Mouse (Mus musculus) layer of hippocampus, adult 11-12 months (tissue): ENCODE data around the gene Abcc10.
A peak's percentile ranks its signal among the peaks of the same experiment; 100 is the strongest.

ENCODE experiments used
- DNase-seq: peaks from one replicate; pipeline ENCODE4 v3.0.0; 2022; ENCODE audit warnings: low spot score

Abcc10 gene

DNA sequence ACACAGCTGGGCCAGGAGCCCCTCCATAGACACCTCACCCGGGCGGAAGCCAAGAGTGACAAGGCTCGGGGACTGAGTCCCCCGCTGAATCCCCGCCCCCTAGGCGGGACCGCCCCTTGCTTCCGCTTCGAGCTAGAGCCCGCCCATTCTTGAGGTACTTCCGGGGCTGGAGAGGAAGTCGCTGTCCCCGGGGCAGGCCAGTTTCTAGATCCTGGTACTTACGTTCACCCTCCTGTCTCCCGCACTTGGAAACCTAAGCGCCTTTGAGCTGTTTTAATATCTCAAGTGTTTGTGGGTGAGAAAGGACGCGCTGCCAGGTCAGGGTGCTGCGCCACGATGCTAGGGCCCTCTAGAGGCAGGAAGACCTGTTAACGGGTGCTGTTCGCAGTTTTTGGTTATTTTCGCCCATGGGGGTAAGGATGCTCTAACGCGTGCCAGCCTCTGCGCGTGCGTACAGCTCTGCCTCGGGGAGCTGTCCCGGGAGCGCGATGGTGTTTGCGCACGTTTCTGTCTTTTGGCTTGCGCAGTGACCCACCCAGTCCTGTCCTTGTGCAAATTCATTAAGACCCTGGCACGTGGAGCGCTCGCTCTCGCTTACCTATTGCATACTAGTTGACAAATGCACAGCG is at the start of gene Abcc10:
Gene Abcc10 (minus strand): TSS at position 447 of the 629 bp plus-strand sequence.
- DNase-seq = peak; percentile 94

DNA sequence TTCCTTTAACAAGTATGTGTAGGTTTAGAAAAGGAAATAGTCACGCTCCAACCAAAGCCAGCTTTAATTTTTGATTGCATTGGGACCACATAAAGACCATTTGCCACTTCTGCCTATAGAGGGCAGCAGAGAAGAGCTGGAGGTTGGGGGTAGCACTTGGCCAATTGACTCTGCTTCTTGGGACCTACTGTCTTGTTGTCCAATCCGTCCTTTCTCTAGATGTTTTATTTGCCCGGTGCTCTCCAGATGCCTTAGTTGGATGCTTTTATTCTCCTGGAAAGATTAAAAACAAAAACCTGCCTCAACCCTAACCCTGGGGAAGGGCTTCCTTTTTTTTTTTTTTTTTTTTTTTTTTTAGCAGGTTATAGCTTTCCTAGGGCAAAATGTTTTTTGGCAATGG is 43.6 kb upstream of the Abcc10 start:
- DNase-seq = peak; percentile 24

DNA sequence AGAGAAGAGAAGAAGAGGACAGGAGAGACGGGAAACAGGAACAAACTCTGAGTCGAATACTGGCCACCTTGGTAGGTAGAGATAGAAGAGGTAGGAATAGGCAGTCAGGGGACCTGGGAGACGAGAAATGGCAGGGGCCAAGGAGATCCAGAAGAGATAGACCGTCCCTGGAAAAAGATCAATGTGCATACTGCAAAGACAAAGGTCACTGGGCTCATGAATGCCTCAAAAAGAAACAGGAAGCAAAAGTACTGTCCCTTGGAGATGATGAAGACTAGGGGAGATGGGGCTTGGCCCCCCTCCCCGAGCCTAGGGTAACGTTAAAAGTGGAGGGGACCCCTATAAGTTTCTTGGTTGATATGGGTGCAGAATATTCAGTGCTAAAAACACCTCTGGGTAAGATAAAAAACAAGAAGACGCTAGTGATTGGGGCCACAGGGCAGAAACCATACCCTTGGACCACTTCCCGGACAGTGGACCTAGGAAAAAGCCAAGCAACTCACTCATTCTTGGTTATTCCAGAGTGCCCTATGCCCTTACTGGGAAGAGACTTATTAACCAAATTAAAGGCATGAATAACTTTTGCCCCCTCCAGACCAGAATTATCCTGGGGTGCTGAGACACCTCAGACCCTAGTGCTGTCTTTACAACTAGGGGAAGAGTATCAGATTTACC is 23.0 kb upstream of the Abcc10 start:
- no peak for DNase-seq

DNA sequence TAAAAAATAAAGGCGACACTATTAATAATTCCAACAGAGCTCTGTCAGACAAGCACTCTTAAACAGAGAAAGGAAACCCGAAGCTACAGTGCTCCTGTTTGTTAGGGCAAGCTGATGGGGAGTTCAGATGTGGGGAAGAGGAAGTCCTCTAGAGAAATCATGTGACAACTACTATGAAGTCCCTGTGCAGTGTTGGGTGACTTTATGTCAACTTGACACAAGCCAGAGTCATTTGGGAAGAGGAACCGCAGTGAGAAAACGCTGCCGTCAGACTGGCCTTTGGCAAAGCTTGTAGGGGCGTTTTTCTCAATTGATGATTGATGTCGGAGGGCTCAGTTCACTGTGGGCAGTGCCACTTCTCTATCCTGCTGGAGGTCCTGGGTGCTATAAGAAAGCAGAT is 13.1 kb upstream of the Abcc10 start:
- no peak for DNase-seq

DNA sequence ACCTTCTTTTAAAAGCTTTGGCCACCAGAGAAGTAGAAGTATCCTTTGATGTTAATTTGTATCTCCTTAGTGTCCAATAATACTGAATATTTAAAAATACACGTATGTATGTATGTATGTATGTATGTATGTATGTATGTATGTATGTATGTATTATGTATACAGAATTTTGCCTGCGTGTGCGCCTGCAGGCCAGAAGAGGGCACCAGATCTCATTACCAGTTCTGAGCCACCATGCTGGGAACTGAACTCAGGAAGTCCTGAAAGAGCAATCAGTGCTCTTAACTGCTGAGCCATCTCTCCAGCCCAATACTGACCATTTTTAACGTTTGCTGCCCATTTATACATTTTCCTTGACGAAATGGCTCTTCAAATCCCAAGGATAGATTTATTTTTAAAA is 8.3 kb upstream of the Abcc10 start:
- no peak for DNase-seq

DNA sequence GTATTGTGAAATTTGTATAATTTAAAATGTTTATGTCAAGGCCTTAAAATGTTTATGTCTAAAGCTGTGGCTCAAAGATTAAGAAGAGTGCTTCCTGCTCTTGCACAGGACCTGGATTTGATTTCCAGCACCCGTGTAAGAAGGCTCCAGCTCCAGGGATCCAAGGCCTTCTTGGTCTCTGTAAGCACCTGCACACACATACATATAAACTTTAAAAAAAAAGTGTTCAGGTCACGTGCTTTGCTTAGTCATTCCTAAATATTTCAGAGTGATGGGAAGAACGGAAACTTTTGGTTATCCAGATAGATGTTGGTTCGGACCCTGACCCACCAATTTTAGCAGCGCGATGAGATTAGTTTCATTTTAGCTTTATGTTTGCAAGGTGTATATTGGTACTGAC is 571 bp upstream of the Abcc10 start:
- no peak for DNase-seq

DNA sequence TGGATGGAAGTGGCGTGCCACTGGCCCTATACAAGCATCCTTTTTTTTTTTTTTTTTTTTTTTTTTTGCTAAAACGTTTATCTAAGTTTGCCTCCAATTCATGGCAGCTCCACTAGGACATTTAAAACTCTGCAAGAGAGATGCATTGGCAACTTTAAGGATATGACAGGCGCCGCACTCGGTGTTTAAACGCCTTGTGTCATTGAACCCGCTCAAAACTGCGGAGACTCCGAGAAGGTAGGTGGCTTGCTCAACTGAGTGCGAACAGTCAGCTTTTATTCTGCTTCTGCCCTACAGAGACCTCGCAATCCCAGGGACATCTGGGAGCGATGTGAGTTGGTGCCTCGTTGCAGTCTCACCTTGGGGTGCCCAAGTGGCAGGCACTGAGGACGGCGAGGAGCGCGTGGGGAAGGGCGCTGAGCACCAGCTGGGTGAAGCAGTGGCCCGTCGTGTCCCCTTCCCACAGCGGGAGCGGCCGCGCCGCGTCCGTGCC is 693 bp downstream of the Abcc10 start:
- no peak for DNase-seq

DNA sequence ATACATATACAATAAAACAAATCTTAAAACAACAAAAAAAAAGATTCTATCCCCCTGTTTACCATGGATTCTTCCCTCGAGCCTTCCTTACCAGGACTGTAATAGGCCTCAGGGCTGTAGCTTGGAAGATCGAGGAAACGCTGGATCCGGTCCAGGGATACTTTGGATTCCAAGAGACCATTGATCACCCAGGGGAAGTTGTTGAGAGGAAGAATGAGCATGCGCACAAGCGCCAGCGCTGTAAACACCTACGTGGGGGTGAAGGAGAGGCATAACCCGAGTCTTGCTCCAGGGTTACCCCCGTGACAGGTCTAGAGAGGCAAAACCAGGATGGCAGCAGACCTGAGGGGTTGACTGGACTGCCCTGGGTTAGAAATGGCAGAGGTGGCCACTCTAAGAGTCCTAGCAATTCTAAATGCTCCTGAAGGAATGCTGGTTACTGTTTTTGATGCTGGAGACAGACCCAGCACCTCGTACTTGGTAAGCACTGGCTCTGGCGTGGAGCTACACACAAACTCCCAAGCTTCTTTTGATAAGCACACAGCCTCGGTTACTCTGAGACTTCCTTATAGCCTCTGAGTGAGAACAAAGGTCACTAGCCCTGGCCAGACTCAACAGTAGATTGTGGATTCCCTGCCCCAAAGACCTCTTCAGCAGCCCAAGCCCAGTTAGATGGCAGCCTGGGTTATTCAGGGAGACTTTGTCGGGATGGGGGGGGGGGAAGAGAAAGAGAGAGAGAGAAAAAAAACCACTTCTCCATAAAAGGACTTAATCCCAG is 5.9 kb downstream of the Abcc10 start:
- DNase-seq = no peak

DNA sequence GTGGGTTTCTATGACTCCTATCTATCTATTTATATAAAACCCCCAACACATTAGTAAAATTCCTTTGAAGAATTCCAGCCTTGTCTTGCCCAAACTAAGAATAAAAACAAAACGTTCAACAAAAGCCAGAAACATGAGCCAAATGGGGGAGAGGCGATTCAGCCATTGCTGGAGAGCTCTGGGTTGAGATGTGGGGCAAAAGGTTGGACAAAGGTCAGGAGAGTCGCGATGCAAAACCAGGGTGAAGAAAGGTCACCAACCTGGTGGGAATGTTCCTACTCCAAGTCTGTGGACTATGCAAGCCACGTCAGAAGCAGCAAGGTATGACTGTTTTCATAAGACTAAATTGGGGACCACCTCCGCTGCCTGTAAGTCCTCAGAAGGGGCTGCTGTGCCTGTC is 7.7 kb downstream of the Abcc10 start:
- DNase-seq = no peak

DNA sequence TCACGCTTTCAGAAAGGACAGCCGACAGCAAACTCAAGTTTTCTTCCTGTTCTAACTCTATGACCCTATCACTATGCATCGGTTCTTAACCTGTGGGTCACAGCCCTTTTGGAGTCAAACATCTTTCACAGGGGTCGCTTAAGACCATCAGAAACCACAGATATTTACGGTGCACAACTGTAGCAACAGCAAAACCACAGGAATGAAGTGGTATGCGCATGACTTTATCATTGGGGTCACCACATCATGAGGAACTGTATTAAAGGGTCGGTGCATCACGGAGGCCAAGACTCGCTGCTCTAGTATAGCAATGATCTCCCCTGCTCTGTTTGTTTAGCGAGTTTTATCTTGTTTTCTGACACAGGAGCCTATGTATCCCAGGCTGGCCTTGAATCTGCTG is 12.3 kb downstream of the Abcc10 start:
- DNase-seq = no peak

DNA sequence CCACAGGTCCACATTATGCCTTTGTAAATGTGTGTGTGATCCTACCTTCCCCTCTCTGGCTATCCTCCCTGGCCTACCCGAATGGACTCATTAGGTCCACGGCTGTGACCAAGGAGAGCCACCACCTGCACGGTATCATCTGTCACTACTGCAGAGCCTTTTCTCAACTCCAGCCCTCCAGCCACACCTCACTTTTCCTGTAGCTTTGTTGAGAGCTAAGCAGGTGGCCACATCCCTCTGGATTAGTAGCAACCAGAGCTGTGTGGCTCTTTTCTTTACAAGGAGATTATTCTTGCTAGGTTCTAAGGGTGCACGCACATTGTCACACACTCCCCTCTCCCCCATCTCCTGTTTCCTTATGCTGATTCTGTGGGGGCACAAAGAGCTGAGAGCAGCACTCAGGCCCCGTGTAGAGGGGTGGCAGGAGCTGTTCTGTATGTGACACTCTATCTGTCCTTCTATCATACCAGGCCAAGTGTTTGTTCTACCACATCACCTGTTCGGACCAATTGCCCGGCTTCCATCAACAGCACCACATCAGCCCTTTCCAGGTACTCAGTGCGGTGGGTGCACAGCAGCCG is 14.9 kb downstream of the Abcc10 start:
- DNase-seq = no peak

DNA sequence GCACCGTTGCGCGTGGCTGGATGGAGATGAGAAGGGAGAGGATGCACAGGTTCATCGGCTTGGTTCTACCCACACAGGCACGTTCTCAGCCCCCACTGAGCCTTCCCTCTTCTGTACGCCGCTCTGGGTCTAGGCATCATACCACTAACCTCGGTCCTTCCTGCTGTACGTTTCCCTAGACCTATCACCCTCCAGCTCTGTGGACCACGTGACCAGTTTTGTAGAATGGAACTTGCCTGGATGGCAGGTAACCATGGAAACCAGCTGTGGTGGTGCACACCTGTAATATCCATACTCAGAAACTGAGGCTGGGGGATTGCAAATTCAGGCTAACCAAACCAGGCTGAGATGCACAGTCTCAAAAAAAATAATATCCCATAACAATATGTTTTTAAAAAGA is 17.6 kb downstream of the Abcc10 start:
- DNase-seq = no peak

DNA sequence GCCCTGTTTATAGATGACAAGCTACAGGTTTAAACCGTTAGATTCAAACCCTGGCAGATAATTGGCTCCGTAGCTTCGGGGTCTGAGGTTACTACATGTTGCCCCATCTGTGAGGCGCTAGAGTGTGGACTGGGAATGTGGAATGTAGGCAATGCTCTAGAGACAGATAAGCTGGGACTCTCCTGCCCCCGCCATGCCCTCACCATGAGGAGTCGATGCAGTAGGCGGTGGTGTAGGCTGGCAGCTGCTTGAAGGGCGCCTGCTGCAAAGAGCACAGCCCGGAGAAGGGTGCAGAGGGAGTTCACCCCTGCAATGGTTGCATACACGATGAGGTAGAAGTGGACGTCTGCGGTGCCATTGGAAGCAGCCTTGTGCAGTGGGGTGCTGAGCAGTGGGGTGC is 18.3 kb downstream of the Abcc10 start:
- no peak for DNase-seq

DNA sequence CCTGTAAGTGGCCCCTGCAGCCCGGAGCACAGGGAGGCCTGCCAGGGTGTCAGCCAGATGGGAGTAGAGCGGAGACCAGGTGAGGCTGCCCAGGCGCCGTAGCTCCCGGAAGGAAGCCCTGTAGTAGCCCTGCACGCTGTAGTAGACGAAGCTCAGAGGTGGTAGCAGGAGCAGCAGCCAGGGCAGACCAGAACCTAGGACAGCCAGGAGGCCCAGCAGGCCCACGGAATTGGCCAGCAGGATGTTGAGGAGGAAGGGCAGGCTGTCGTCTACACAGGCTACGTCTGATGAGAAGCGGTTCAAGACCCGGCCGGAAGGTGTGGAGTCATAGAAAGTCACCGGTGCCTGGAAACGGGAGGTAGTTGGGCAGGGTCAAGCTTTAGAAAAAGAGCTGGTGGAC is 21.2 kb downstream of the Abcc10 start:
- no peak for DNase-seq

DNA sequence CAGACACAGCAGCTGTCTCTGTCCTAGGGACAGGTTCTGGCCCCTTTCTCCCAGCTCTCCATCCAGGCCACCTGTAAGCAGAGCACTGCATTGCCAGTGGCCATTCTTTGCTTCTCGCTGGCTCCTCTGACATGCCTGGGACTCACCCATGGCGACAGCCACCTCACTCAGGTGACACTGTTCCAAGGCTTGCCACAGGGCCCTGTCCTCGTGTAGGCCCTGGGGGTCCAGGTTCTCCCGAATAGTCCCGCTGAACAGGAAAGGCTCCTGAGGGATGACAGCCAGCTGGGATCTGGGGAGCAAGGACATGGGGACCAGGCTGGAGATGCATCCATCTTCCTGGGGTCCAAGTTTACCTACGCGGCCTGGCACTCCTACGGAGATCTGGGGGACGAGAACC is 24.0 kb downstream of the Abcc10 start:
- DNase-seq = no peak

DNA sequence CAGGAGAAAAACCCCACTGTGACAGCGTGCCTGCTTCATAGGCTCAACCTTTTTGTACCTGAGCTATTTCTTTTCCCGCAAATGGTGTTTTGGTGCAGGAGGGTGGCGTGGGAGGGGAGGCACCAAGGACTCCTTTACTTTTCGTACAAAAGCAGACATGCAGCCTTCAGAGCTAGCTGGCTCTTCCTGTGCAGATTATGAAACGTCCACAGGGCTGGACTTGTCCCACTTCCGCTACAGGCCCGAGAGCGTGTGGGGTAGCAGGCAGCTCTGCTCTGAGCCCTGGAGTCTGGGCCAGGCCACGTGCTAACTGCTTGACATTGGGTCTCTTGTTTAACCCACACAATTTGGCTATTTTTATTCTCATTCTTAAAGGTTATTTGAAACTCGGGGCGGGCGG is 26.3 kb downstream of the Abcc10 start:
- DNase-seq = peak; percentile 41

DNA sequence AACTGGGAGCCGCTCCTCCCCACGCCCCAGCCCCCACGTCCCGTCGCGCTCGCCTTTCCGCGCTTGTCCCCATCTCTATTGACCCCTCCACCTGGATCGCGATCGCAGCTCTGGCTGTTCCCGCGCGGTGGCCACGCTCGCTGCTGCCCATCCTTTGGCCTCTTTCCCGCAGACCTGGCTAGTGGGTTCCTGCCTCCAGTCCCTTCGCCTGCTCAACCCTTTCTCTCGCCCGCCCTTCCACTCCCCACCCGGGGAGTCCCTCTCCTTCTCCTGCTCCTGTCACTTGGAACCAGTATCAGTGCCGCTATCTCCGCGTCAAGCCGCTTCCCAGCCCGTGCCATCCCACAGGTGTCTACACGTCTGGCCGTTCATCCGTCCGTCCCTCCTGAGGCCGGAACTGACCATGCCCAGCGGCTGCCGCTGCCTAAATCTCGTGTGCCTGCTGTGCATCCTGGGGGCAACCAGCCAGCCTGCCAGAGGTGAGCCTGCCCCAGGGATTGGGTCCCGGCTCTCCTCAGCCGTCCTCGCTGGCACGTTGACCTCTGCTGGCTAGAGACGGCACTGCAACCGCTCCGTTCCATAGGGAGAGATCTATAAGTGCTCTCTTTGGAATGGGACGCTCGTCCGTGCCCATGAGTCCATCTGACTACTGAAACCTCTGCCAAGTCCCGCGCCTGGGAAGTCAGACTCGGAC is 29.8 kb downstream of the Abcc10 start:
- peak; percentile 85 for DNase-seq

DNA sequence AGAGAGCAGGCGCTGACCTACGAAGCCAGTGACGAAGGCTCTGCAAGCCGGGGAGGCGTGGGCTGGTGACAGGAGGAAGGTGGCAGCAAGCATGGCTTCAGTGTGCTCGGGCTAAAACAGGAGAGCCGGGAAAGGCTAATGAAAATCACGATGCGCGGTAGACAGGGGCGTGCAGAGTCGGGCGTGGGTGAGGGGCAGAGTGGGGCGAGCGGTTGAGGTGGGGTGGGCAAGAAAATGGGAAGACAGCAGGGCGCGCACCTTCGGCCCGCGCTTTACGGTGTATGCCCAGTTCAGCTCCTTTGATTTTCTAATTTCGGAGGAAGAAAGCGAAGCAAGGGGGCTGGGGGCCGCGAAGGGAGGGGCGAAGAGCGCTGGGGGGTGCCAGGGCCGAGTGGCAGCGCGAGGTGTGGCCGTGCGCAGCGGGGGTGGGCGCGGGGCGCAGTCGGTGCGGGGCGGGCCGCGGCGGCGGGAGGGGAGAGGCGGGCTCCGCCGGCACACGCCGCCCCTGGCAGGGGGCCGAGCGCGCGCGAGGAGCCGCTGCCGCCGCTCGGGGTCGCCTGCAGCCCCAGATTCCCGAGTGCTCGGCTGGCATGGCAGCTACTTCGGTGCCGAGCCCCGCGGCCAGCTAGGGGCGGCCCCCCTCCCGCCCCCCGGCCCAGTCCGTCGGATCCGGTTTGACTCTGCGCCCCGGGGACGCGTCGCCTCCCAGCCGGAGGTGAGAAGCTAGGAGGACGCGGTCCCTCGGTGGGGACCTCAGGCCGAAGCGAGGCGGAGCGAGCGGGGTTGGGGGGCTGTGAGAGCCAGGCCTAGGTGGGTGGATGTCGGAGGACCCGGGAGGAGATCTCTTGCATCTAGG is 30.6 kb downstream of the Abcc10 start, which contains the start of gene Dlk2:
Gene Dlk2 (plus strand): TSS at position 58 of the 856 bp plus-strand sequence.
- peak; percentile 57 for DNase-seq

DNA sequence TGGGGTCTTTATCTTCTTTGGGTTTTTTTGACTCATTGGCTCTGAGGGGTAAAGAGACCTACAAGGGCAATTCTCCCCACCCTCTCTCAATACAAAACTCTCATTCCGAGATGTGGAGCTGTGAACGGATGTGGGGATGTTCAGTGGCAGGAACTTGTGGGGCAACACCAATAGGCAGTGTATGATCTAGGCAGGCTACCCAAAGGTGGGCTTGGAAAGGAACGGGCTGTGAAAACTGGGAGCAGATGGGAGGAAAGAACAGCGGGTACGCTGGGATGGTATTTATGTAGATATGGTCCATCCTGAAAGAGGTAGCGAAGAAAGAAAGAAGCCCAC is 31.2 kb downstream of the Abcc10 start:
- no peak for DNase-seq

DNA sequence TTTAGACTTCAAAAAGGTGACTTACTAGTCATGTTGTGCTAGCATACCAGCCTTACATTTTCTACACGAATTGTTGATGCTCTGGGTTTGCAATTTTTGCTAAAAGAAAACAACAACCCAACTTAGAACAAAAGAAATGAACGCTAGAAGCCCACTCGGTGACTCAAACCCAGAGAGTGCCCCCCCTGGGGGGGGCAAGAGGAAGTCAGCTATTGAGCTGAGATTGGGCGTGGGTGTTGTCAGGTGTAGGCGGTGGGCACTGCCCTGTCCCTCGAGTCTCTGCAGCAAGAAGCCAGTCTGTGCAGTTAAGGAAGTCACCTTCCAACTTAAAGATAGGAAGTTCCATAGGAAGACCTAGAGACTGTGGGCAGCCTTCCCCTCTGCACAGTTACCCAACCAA is 31.6 kb downstream of the Abcc10 start:
- DNase-seq = no peak

DNA sequence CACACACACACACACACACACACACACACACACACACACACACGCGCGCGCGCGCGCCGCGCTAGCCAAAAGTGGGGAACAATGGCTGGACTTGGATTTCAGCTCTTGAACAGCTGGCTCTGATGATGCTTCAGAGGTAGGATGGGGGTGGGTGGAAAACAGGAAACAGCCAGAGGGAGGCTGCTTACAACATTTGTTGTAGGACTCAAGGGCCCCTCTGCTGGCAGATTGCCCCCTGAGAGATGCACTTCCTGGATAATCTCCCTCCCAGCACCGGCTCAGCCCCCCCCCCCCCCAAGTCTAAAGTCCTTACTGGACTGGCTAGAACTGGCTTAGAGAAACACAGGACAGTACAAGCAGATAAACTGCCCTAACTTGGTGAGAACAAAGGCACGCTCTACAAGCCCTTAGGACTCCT is 40.5 kb downstream of the Abcc10 start:
- no peak for DNase-seq
